Mouse (Mus musculus) lung, adult 2 months (tissue): ENCODE results near the gene Car5a.

Source experiments
- CTCF ChIP-seq: fragments of 200-500 bp; IDR thresholded peaks from 2 replicates; pipeline ENCODE4 v1.5.1; 2011; ENCODE audit warnings: mild to moderate bottlenecking, low read length, control low read depth; ENCODE audit not compliant: insufficient read depth
- POLR2A ChIP-seq: fragments of 200-500 bp; IDR thresholded peaks from 2 replicates; pipeline ENCODE4 v1.6.1; 2011; ENCODE audit warnings: low read depth, mild to moderate bottlenecking, control low read depth, low read length, borderline replicate concordance; ENCODE audit errors: extremely low read depth

DNA sequence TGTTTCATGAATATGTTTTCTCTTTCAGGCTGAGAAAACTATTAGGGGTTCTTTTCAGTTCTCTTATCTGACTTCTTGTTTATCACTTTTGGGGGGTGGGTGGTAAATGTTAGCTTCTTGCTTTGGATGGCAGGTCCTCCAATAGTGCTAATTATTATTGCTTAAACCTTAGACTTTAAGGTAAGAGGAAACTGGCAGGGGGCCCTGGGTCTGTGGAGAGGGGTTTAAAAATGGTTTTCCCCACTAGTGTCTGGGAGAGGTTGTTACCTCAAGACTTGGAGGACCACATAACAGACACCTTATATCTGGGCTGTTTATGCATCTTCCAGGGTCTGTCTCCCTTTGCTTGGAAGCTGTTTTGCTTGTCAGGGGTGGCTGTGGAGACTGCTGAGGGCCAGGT, 7.4 kb upstream of the Car5a start:
- no peak for TF ChIP-seq CTCF
- TF ChIP-seq POLR2A, result no peak
